Mouse (Mus musculus) brain, embryonic 14.5 days (tissue): ENCODE measurements around the gene Mthfs.
"Not testable (repeated sequence)": the region's sequence is repeated elsewhere in the genome, so short reads cannot be mapped to it uniquely, and the experiment has no call there.

Experiments
- CTCF ChIP-seq: fragments of 200-500 bp; IDR thresholded peaks from 2 replicates; pipeline ENCODE4 v1.5.1; 2012; ENCODE audit warnings: inconsistent platforms, mild to moderate bottlenecking, moderate library complexity, borderline replicate concordance; ENCODE audit not compliant: insufficient read depth, insufficient read length; ENCODE audit errors: extremely low read depth
- POLR2A ChIP-seq: fragments of 200-500 bp; IDR thresholded peaks from 2 replicates; pipeline ENCODE4 v1.6.1; 2012; ENCODE audit warnings: mild to moderate bottlenecking, inconsistent platforms, borderline replicate concordance; ENCODE audit not compliant: poor library complexity, insufficient read depth, insufficient read length, severe bottlenecking; ENCODE audit errors: extremely low read depth

DNA sequence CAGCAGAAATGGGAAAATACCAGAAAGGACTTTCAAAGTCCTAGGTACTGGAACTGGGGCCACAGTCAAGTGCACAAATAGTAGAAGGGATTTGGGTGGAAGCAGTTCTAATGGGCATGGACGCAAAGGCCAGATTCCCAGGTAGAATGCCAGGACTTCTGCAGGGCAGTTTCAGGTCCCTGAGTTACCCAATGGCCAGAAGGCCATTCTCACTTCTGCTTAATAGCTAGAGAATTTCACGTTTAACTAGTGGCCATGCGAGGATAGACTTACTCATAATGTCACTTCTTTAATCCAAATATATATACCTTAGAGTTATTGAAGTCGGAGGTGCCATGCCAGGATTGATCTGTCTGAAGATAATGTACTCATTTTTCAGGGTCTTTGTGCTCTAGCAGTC is 26.7 kb downstream of the Mthfs start:
- TF ChIP-seq CTCF, POLR2A: not testable (repeated sequence)
